Mouse (Mus musculus) embryonic facial prominence, embryonic 13.5 days (tissue): ENCODE data around the gene Inava. TPM values are rescaled to one million over a fixed set of nuclear protein-coding genes. Genes with fewer than 3 reads are reported as not detected.

ENCODE experiments used
- ATAC-seq: fragments of 200-750 bp; cut with Nextera tagmentation; 2 replicates; pipeline ENCODE4 v1.8.0; 2017; ENCODE audit warnings: low read depth; ENCODE audit not compliant: insufficient number of reproducible peaks, insufficient read depth, low FRiP score, low TSS enrichment
- H3K27ac ChIP-seq: fragments of 300-500 bp; sonication (generic); 2 replicates; pipeline ENCODE4 v1.5.1; 2015; ENCODE audit warnings: moderate library complexity, mild to moderate bottlenecking, inconsistent platforms
- H3K27me3 ChIP-seq: fragments of 300-500 bp; sonication (generic); 2 replicates; pipeline ENCODE4 v1.6.1; 2015; ENCODE audit warnings: mild to moderate bottlenecking, inconsistent platforms
- H3K36me3 ChIP-seq: fragments of 300-500 bp; sonication (generic); 2 replicates; pipeline ENCODE4 v1.6.1; 2015; ENCODE audit warnings: mild to moderate bottlenecking, inconsistent platforms
- H3K4me1 ChIP-seq: fragments of 300-500 bp; sonication (generic); 2 replicates; pipeline ENCODE4 v1.6.1; 2015; ENCODE audit warnings: inconsistent platforms
- H3K4me2 ChIP-seq: fragments of 300-500 bp; sonication (generic); 2 replicates; pipeline ENCODE4 v1.6.1; 2015; ENCODE audit warnings: moderate library complexity, mild to moderate bottlenecking, inconsistent platforms
- H3K4me3 ChIP-seq: fragments of 300-500 bp; sonication (generic); 2 replicates; pipeline ENCODE4 v1.5.1; 2015; ENCODE audit warnings: mild to moderate bottlenecking, inconsistent platforms
- H3K9ac ChIP-seq: fragments of 300-500 bp; sonication (generic); 2 replicates; pipeline ENCODE4 v1.6.1; 2015; ENCODE audit warnings: mild to moderate bottlenecking, inconsistent platforms
- H3K9me3 ChIP-seq: fragments of 300-500 bp; sonication (generic); 2 replicates; pipeline ENCODE4 v1.6.1; 2016; ENCODE audit warnings: inconsistent platforms
- WGBS: fragments of 180-500 bp; shearing (Covaris S2); methylation state at CpG from one replicate; pipeline ENCODE4 v1.1.7; 2015; ENCODE audit warnings: mixed read lengths; 5-methylcytosine and 5-hydroxymethylcytosine counted together
- polyA plus RNA-seq: library from polyadenylated mRNA; unstranded; fragments of >200 nt; fragmentation: Nextera tagmentation; extraction: Ambion mirVana; gene quantifications from 2 replicates; pipeline ENCODE4 v1.2.1, GENCODE M21; 2015

Gene Inava
- polyA plus RNA-seq, 1 experiment from 2014 or later = 22.7 TPM

- Histone ChIP-seq H3K27me3 (peaks cover 31% of the 10 kb centered on the region), H3K4me3 (no peak overlapping the region), H3K27ac (no peak overlapping the region), H3K9me3 (no peaks in the 10 kb centered on the region), H3K4me2 (no peak overlapping the region), H3K4me1 (peaks cover 8% of the 10 kb centered on the region; the same call in 1 of the 2 replicates), H3K36me3 (no peaks in the 10 kb centered on the region), H3K9ac (no peak overlapping the region)
- ATAC-seq = no peak
- WGBS = 80% methylated on average over 10 of the region's 10 CpGs
Observed at GRCm38 (mm10) chr1:136254503-136255065, 20.5 kb upstream of the Inava start.

- WGBS = 34% methylated on average over 2 of the region's 2 CpGs
- H3K4me3 ChIP-seq = no peak overlapping the region
- H3K27ac ChIP-seq = no peak overlapping the region
- no peak overlapping the region for H3K9ac ChIP-seq
- peaks cover 20% of the 10 kb centered on the region for H3K27me3 ChIP-seq
- no peak for ATAC-seq
- no peak overlapping the region for H3K4me2 ChIP-seq
- 0 out of 2 replicates have a peak, but pooled peaks cover 6% of the 10 kb centered on the region for H3K4me1 ChIP-seq
- H3K36me3 ChIP-seq = no peaks in the 10 kb centered on the region
- H3K9me3 ChIP-seq = no peaks in the 10 kb centered on the region
Observed at GRCm38 (mm10) chr1:136253472-136253871, 19.4 kb upstream of the Inava start.

GRCm38 (mm10) chr1:136249662-136250061 lies 15.6 kb upstream of the Inava start:
- Histone ChIP-seq H3K9ac (no peak overlapping the region), H3K4me2 (no peak overlapping the region), H3K4me1 (0 out of 2 replicates have a peak, but pooled peaks cover 3% of the 10 kb centered on the region), H3K36me3 (no peaks in the 10 kb centered on the region), H3K4me3 (no peak overlapping the region), H3K27me3 (no peaks in the 10 kb centered on the region), H3K27ac (no peak overlapping the region), H3K9me3 (no peaks in the 10 kb centered on the region)
- WGBS = 58% methylated on average over 5 of the region's 5 CpGs
- ATAC-seq = no peak

- H3K27me3 ChIP-seq = no peaks in the 10 kb centered on the region
- H3K36me3 ChIP-seq = no peaks in the 10 kb centered on the region
- no peak for ATAC-seq
- H3K9me3 ChIP-seq = no peaks in the 10 kb centered on the region
- WGBS = 84% methylated on average over 5 of the region's 5 CpGs
- H3K4me2 ChIP-seq = no peak overlapping the region
- H3K4me3 ChIP-seq = no peak overlapping the region
- H3K27ac ChIP-seq = no peak overlapping the region
- H3K9ac ChIP-seq = no peak overlapping the region
- no peaks in the 10 kb centered on the region for H3K4me1 ChIP-seq
Observed at GRCm38 (mm10) chr1:136247393-136247792, 13.3 kb upstream of the Inava start.

- Histone ChIP-seq H3K9ac (no peak overlapping the region), H3K4me2 (no peak overlapping the region), H3K27me3 (no peaks in the 10 kb centered on the region), H3K36me3 (no peaks in the 10 kb centered on the region), H3K27ac (no peak overlapping the region), H3K4me3 (no peak overlapping the region), H3K9me3 (no peaks in the 10 kb centered on the region), H3K4me1 (no peaks in the 10 kb centered on the region)
- WGBS = 77% methylated on average over 5 of the region's 5 CpGs
- ATAC-seq = no peak
Observed at GRCm38 (mm10) chr1:136244469-136244868, 10.4 kb upstream of the Inava start.

- no peaks in the 10 kb centered on the region for H3K36me3 ChIP-seq
- H3K4me2 ChIP-seq = no peak overlapping the region
Observed at GRCm38 (mm10) chr1:136241801-136242200, 7.7 kb upstream of the Inava start.

GRCm38 (mm10) chr1:136238495-136238894 lies 4.4 kb upstream of the Inava start:
- no peaks in the 10 kb centered on the region for H3K9me3 ChIP-seq
- 0 out of 2 replicates have a peak, but pooled peaks cover 4% of the 10 kb centered on the region for H3K4me1 ChIP-seq
- H3K27ac ChIP-seq = no peak overlapping the region
- no peak overlapping the region for H3K9ac ChIP-seq
- ATAC-seq = no peak
- H3K36me3 ChIP-seq = no peaks in the 10 kb centered on the region
- 88% methylated on average over 4 of the region's 4 CpGs for WGBS
- no peak overlapping the region for H3K4me3 ChIP-seq
- H3K4me2 ChIP-seq = no peak overlapping the region
- no peaks in the 10 kb centered on the region for H3K27me3 ChIP-seq

More at GRCm38 (mm10) chr1:136241801-136242200, 7.7 kb upstream of the Inava start:
- no peaks in the 10 kb centered on the region for H3K4me1 ChIP-seq
- no peak overlapping the region for H3K9ac ChIP-seq
- WGBS = 84% methylated on average over 7 of the region's 7 CpGs
- no peaks in the 10 kb centered on the region for H3K9me3 ChIP-seq
- no peak overlapping the region for H3K27ac ChIP-seq
- H3K4me3 ChIP-seq = no peak overlapping the region
- ATAC-seq = no peak
- H3K27me3 ChIP-seq = no peaks in the 10 kb centered on the region

- H3K27me3 ChIP-seq = no peaks in the 10 kb centered on the region
- 2% methylated on average over 9 of the region's 9 CpGs for WGBS
- H3K4me1 ChIP-seq = peaks cover 41% of the 10 kb centered on the region
- H3K27ac ChIP-seq = peak overlapping the region; percentile 78
- peak overlapping the region; percentile 64 for H3K4me3 ChIP-seq
- ATAC-seq = no peak
- H3K36me3 ChIP-seq = no peaks in the 10 kb centered on the region
- no peaks in the 10 kb centered on the region for H3K9me3 ChIP-seq
- peak overlapping the region; percentile 77 for H3K9ac ChIP-seq
- peak overlapping the region; percentile 75 for H3K4me2 ChIP-seq
Observed at GRCm38 (mm10) chr1:136234595-136235092, 580 bp upstream of the Inava start.

GRCm38 (mm10) chr1:136232986-136233790 lies 876 bp downstream of the Inava start:
- peaks cover 56% of the 10 kb centered on the region for H3K4me1 ChIP-seq
- WGBS = under 1% methylated on average over 23 of the region's 23 CpGs
- peak overlapping the region; percentile 64 for H3K4me3 ChIP-seq
- peak overlapping the region; percentile 75 for H3K4me2 ChIP-seq
- no peaks in the 10 kb centered on the region for H3K9me3 ChIP-seq
- H3K9ac ChIP-seq = peak overlapping the region; percentile 77
- H3K27me3 ChIP-seq = no peaks in the 10 kb centered on the region
- peak overlapping the region; percentile 62 for H3K27ac ChIP-seq
- ATAC-seq = no peak
- H3K36me3 ChIP-seq = no peaks in the 10 kb centered on the region

GRCm38 (mm10) chr1:136232285-136232926 lies 1.7 kb downstream of the Inava start:
- no peaks in the 10 kb centered on the region for H3K9me3 ChIP-seq
- H3K4me1 ChIP-seq = peaks cover 63% of the 10 kb centered on the region
- peak overlapping the region; percentile 77 for H3K9ac ChIP-seq
- WGBS = under 1% methylated on average over 9 of the region's 9 CpGs
- peak overlapping the region; percentile 64 for H3K4me3 ChIP-seq
- H3K4me2 ChIP-seq = peak overlapping the region; percentile 75
- no peaks in the 10 kb centered on the region for H3K27me3 ChIP-seq
- H3K27ac ChIP-seq = peak overlapping the region; percentile 79; the same call in 1 of the 2 replicates
- H3K36me3 ChIP-seq = 0 out of 2 replicates have a peak, but pooled peaks cover 1% of the 10 kb centered on the region
- no peak for ATAC-seq

- peak overlapping the region; percentile 75 for H3K4me2 ChIP-seq
- 1% methylated on average over 6 of the region's 6 CpGs for WGBS
- H3K9me3 ChIP-seq = no peaks in the 10 kb centered on the region
- ATAC-seq = no peak
- H3K4me1 ChIP-seq = peaks cover 63% of the 10 kb centered on the region
- H3K9ac ChIP-seq = peak overlapping the region; percentile 77
- H3K27me3 ChIP-seq = no peaks in the 10 kb centered on the region
- peak overlapping the region; percentile 79 for H3K27ac ChIP-seq
- H3K36me3 ChIP-seq = peaks cover 9% of the 10 kb centered on the region
- peak overlapping the region; percentile 64 for H3K4me3 ChIP-seq
Observed at GRCm38 (mm10) chr1:136231596-136231995, 2.5 kb downstream of the Inava start.
